Mouse (Mus musculus) erythroid progenitor cell, adult 5-6 weeks (primary cell): ENCODE measurements around the gene 0610030E20Rik. TPM values are rescaled to one million over a fixed set of nuclear protein-coding genes. Genes with fewer than 3 reads are reported as not detected.
A peak's percentile ranks its signal among the peaks of the same experiment; 100 is the strongest.

Experiments used
- ATAC-seq: replicated peaks from 2 replicates; pipeline ENCODE4 v1.8.0; 2016; ENCODE audit warnings: moderate number of reproducible peaks, mild to moderate bottlenecking, moderate TSS enrichment, inconsistent platforms; ENCODE audit not compliant: poor library complexity, low FRiP score, severe bottlenecking
- total RNA-seq, 2 experiments: library from RNA; stranded (forward) in 1 of 2; stranded (reverse) in 1 of 2; fragments of 150-400 nt in 1 of 2; fragments of 186-747, 209-891 nt in 1 of 2; gene quantifications; 2 replicates each; pipeline versions ENCODE4 v1.2.3 to v1.2.4; 2015 to 2017; ENCODE audit warnings: low replicate concordance in 2 of 2

Gene 0610030E20Rik
- total RNA-seq, 2 experiments from 2014 or later = 21.6 to 33.1 TPM

DNA sequence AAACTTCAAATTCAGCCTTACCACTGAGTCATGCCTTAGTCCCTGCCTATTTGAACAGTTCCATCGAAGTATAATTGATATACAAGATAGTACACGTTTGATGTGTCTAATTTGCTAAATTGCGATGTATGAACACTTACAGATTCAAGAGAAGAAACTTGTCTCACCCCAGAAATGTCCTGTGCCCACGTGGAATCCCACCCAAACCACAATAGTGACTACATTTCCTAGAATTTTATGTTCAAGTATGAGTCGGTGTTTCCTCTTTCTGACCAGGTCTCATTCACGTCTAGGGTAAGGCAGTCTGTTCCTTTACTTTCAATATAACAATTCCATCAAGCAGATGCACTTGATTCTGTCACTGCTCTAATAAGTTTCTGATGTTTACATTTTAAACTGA is 1.5 kb upstream of the 0610030E20Rik start:
- peak; percentile 39 for ATAC-seq

DNA sequence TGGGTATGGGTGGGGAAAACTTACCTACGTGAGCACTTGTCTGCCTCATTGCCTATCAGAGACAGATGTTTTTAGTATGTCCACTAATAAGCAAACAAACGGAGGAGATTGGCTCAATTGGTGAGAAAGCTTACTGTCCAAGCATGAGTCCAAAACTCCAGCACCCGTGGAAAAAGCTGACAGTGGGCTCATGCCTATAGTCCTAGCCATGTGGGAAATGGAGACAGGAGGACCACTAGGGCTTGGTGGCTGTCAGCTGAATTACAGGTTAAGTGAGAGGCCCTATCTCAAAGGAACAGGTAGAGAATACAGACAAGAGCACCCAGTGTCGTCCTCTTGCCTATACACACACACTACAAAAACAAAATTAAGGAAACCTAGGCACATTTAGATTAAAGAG is 856 bp upstream of the 0610030E20Rik start:
- ATAC-seq = 0 out of 2 replicates have a peak, but pooled peaks have one; percentile 40

DNA sequence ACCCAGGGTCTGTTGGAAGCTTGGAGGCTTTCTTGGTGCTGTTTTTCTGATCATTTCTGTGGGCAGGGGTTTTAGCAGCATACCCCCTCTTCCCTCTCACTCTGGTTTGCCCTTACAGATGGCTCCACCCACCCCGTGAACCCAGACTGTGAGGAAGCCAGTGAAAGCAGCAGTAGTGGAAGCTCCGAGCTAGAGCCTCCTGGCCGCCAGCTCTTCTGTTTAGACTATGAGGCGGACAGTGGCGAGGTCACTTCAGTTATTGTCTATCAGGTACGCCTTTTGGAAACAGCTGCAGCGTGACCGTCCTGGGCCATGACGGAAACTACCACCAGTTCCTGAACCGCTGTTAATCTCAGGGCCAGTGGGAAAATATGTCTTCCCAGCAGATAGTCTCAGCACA is 1.3 kb downstream of the 0610030E20Rik start:
- no peak for ATAC-seq

DNA sequence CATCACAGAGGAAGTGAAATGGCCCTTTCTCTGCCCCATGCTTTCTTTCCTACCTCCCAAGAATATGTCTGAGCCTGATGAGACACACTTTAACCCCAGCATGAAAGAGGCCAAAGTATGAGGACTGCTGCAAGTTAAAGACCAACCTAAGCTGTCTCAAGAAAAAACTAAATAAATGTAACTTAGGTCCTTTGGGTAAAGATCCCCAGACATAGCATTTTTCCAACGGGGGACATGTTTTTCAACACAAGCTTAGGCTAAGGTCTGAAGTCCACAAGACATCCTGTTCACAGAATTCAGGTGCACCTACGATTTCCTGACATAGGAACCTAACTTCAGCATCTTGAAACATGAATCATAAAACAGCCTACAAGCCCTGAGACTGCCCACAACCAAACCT is 3.1 kb downstream of the 0610030E20Rik start:
- no peak for ATAC-seq

DNA sequence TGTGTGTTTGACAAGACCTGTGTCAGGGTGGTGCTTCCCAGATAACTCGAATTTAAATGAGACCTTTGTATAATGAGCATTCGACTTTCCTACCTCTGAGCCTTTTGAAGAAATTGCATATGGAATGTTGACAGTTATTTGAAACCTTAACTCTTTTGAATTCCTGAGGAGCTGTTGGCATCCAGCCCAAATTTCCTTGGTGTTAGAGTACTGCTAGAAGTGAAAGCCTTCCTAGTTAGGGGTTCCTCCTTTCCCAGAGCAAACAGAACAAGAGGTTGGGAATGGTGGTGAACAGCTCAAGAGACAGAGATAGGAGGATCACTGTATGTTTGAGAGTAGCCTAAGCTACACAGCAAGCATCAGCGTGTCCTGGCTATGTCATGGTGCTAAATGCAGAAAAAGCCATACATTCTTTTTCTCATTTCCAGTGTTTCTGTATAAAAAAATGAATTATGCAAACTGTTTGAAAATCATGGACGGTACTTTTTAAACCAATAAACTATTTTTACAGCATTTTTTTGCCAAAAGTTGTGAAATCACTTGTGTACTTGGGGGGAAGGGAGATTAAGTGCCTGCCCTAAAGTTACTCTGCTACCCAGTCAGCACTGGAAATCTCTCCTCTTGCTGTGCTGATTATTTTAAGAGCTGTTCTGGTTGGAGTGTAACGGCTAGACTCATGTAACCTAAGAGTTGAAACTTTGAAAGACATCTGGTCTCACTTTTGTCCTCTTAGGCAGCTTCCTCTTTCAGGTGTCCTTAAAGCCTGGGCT is 5.7 kb downstream of the 0610030E20Rik start:
- ATAC-seq = no peak

DNA sequence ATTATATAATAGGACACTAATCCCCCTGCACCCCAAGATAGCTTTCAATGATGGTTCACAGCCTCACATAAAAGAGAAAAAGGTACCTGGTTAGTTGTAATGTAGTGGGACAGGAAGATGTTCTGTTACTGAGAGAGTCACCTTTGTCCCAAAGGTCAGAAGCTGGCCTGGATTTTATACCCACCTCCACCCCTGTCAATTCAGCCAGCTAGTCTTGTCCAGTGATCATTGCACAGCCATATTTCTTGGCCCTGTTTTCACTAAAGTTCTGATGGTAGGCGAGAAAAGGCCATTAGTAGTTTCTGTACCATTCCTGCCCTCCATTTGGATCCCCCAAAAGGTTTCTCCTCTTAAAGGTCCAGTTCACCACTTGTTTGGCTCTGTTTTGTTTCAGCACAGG is 6.9 kb downstream of the 0610030E20Rik start:
- no peak for ATAC-seq

DNA sequence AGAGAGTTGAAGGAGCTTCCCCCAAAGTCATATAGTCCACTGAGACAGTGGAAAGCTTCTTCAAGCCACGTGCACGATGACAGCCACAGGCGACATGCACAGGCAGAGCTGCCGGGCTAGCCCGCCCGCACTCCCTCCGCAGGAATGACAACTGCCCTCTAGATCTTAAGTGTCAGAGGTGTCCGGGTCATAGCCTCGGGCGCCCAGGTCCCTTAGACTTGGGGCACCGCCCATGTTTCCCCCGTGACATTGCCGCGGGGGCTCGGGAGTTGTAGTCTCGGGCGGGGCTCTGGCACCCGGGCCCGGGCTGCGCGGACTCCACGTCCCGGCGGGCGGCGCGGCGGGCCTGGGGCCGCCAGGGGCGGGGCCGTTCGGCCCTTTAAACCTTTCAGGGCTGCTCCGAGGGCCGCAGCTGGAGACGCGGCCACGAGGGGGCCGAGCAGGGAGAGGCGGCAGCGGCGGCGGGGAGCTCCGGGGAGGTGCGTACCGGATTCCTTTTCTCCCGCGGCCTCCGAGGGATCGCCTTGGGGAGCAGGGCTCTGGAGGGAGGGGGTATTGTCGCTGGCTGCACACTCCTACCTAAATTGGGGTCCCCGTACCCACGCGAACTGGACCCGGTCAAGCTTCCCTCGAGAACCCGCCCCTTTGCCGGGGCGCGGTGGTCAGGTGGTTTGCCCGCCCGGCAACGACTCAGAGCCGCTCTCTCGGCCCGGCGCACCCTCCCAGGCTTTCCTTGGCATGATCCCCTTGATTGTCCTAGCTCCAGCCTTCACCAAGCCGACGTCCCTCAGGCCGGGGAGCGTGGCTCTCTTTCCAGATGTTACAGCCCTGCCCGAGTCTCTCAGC is 8.2 kb downstream of the 0610030E20Rik start, which contains the start of gene Tmem150a:
Gene Tmem150a (plus strand): TSS at position 382 of the 846 bp plus-strand sequence.
- no peak for ATAC-seq

DNA sequence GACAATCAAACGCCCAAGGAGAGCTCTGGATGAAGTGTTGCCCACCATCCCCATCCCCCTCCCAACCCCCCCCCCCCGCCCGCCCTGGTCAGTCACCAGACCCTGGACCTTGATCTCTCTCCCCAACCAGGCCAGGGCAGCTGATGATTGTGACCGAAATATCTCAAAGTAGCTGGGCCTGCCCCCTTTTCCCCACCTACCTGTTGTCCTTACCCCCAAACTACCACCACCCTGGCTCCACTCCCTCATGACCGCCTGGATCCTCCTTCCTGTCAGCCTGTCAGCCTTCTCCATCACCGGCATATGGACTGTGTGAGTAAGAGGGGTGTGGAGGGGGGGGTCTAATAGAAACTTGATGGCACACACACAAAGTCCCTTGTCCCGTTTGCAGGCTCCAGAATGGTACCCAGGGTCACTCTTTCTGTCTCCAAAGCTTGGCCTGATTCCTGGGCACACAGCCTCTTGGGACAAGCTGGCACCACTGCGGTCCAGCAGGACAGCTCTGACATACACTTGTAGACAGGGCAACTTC is 8.9 kb downstream of the 0610030E20Rik start:
- ATAC-seq = no peak

DNA sequence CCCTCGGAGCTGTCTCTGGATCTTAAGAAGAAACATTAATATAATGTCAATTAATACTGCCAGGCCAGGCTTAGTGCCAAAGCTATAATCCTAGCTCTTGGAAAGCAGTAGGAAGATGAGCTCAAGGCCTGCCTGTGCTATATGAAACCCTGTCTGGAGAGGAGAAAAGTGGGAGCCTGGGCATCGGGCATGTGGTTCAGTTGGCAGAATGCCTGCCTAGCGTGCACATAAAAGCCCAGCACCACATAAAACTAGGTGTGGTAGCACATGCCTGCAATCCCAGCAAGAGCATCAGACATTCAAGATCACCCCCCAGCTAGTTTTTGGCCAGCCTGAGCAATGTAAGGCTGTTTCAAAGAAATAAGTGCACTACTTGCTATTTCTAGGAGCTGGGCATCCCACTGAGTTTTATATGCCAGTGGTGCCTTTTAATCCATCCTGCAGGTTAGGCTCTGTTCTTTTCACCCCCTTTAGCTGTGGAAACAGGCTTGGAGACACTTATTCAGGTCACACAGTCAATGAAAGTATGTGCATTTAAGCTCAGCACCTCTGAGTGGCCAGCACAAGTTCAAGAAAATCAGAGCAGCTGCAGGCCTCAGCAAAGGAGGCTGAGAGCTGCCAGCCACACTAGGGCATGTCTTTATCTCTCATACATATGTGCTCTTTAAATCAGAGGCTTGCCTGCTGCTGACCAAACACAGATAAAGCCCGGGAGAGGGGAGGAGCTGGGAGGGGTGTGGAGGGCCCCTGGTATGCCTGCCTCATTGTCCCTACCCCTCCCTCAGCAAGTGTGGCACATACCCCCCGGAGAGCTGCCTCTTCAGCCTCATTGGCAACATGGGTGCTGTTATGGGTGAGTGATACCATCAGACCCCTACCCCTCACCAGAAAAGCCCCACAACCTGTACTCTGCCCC is 10.3 kb downstream of the 0610030E20Rik start:
- ATAC-seq = peak; percentile 37

DNA sequence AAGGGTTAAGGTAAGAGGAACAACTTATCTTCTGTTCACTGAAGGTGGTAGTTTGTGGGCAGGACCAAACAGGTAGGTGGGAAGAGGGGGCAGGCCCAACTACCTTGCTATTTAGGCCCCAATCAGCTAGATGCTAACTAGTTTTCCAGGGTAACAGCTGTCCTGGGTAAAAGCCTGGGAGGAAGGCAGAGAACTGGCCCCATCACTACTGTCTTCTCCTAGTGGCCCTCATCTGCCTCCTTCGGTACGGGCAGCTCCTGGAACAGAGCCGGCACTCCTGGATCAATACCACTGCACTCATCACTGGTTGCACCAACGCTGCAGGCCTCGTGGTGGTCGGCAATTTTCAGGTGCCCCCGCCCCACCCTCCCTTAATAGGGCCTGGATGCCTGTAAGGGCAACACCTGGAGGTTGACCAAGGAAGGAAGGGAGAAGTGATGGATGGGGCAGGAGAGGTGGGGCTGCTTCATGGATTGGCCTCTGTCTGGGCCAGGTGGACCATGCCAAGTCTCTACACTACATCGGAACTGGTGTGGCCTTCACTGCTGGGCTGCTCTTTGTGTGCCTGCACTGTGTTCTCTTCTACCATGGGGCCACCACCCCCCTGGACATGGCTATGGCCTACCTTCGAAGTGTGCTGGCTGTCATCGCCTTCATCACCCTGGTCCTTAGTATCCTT is 11.1 kb downstream of the 0610030E20Rik start:
- ATAC-seq = no peak

DNA sequence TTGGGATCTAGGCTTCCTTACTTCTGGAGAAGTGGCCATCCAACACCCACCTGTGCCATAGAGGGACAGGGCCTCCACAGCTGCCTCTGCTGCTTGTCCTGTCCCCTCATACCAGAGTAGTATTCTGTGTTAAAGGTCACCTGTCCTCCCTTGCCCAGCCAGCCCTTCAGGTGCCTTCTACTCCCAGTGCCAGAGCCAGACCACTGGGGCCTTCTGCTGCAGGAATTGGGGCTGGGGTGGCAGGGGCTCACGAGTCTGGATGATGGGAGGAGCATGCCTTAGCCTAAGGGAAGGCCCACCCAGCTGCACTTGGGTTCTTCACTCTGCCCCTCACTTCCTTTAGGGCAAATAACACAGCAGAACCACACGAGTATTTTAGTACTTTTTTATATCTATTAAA is 12.2 kb downstream of the 0610030E20Rik start:
- no peak for ATAC-seq

DNA sequence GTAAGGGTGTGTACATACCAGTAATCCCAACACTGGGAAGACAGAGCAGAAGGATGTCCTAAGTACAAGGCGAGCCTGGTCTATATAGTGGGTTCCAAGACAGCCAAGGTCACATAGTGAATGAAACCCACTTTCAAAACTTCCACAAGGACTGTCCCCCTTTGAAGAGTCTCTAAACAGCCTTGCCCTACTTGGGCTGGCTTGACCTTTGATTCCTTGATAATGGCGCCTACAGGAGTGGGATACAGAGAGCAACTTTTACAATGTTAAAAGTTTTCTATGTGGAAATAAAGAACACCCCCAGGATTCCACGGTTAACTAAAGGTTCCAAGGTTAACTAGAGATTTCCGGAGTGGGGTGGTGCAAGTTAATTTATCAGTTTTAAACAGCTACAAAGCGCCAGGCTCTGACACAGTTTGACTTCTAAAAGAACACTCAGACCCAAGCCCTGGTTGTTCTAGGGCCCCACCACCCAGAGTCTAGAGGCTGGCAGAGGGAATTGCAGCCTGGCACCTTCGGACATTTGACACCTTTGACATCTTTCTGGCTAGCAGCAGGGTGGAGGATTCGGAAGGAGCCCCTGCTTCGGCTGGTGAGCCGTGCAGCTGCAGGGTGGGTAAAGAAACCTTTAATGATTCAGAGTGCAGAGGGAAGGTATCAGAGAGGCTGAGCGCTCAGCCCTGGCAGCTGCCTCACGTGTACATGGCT is 12.9 kb downstream of the 0610030E20Rik start:
- no peak for ATAC-seq

DNA sequence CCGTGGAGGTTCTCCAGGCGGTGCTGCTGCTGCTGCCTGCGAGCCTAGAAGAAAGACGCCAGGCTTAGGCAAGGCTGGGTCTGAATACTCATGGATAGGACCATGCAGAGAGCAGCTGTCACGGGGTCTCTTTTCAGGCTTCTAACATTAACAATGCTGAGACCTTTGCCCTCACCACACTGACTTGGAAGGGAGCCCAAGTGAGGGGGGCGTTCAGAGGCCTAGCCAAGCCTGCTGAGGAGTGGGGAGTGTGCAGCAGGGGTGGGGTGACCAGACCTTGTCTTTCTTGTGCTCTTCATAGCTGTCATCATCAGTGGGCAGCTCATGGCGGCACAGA is 13.4 kb downstream of the 0610030E20Rik start:
- ATAC-seq = no peak

DNA sequence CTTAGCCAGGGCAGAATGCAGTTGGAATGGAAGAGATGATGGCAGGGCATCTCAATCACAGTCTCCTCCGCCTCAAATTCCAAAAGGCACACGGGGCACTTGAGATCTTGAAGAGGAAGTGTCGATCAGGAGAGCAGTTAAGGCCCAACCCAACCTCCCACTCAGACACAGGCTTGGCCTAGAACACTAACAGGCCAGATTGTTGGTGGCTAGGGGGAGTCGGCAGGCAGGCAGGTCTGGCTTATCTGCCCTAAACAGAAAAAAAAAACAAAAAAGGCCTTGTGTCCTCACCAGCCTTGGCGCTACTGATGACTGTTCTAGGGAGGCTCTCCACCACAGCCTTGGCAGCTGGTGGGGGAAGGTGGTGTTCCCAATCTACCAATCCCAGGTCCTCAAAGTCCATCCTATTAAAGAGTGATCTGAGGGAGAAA is 14.0 kb downstream of the 0610030E20Rik start:
- no peak for ATAC-seq

DNA sequence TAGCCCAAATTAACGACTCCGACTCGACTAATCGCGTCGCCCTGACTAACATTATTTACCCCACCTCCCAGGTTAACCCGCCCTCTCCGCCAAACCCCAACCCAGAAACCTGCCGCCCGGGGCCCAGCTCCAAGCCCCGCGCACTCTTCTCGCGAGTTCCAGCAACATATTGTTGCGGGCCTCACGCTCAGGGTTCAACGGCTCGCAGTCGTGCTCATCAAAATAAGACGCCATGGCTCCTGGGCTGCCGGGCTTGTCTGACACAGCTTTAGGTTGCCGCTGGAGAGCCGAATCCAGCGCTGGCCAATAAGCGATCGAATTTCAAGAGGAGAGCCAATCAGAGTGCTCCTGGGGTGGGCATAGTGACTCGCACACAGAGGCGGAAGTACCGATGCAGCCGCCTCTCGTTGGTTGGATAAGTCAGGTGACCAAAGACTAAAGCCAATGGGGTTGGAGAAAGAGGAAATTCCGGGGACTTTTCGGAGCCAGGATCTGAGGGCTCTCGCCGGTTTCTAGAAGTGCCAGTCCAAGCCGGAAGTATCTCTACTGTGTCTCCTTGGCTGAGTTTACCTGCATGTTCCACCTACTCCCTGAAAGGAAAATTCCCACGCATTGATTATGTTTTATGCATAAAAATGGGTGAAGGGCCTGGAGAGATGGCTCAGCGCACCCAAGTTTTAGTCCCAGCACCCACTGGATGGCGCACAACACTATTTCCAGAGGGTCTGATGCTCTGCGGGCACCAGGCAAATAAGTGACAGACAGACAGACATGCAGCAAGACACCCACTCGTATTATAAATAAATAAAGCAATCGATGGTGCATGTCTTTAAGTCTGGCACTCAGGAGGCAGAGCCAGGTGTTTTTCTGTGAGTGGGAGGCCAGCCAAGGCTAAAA is 15.3 kb downstream of the 0610030E20Rik start:
- peak; percentile 93 for ATAC-seq

DNA sequence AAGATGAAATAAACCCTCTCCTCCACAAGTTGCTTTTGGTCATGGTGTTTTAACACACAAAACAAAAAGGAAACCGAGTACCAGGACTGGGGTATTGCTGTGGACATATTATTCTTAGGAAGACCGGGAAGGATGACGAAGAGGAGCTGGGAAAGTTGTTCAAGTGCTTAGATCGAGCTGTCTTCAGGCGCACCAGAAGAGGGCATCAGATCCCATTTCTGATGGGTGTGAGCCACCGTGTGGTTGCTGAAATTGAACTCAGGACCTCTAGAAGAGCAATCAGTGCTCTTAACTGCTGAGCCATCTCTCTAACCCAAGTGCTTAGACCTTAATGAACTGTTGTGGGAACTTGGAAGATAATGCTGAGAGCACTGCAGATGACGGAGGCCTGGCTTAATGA is 16.9 kb downstream of the 0610030E20Rik start:
- ATAC-seq = no peak

DNA sequence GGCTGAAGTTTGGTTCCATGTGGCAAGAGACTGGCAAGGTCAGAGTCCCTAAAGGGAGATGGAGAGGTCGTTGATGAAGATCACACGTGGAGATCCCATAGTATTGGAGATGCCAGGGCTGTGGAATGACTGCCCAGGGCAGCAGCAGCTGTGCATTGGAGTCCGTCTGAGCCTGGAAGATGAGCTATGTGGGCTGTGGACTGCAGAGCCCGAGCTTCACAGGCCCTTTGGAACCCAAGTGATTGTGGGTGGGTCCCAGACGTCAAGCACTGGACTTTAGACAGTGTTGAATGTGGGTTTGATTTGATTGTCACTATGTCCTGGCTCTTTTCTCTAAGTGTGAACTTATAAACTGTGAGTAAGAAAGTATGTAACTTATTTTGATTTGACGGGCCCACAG is 17.9 kb downstream of the 0610030E20Rik start:
- no peak for ATAC-seq

DNA sequence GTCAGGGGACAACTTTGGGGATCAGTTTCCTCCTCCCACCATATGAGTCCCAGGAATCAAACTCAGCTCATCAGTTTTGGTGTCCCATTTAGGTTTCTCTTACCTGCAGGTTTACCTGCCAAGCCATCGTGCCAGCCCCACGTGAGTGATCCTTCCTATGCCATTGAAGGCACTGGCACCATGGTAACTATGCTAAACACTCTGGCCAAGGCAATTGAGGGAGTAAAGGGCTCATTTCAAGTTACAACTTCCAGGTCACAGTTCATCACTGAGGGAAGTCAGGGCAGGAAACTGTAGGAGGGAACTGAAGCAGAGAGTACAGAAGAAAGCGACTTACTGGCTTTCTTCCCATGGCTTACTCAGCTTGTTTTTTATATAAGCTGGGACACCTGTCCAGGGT is 19.2 kb downstream of the 0610030E20Rik start:
- no peak for ATAC-seq
